Mouse (Mus musculus) CD4-positive naive resting alpha-beta T cell, adult 76 days (primary cell): Measurements from ENCODE around the gene Olfr642. TPM values are rescaled to one million over a fixed set of nuclear protein-coding genes. Genes with fewer than 3 reads are reported as not detected.

Experiments
- total RNA-seq: library from RNA; stranded (reverse); gene quantifications from one replicate; pipeline ENCODE4 v1.2.4, GENCODE M21; 2023

Gene Olfr642
- total RNA-seq, result not detected

DNA sequence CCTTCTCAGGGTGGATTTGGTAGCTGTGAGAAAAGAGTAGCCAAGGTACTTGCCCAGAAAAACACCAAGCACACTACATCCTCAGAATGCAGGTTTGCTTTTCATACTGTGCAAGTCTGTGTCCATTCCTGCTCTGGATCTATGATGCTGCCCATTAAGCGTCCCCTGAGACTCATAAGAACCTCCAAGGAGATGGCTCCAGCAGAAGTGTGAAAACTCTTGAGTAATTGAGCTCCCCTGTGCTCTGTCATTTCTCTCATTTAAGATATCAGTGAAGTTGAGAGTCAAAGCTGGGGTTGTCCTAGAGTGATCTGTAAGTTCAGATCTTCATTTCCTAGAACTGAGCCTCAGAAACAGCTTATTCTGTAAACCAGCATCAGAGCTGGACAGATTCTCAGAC is at the start of gene Olfr642:
TSS of gene Olfr642 (minus strand) at position 101 of the 400 bp plus-strand sequence.

DNA sequence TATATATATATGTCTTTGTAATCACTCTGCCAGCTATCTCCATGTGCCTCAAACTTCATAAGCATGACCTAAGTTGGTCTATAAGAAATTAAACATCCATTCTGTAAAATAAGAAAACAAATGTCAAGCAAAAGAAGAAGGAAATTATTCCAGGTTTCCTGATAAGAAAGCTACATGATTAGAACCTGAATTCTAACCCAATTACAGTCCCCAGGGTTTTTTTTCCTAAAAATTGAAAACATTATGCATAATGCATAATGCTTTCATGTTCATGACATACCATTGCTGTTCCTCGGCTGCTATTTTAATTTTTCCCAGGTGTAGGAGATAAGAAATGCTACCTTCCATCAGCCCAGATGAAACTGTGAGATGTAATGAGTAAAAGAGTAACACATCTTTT is 32.9 kb upstream of the Olfr642 start, which contains the start of gene Olfr645:
TSS of gene Olfr645 (minus strand) at position 101 of the 400 bp plus-strand sequence.

DNA sequence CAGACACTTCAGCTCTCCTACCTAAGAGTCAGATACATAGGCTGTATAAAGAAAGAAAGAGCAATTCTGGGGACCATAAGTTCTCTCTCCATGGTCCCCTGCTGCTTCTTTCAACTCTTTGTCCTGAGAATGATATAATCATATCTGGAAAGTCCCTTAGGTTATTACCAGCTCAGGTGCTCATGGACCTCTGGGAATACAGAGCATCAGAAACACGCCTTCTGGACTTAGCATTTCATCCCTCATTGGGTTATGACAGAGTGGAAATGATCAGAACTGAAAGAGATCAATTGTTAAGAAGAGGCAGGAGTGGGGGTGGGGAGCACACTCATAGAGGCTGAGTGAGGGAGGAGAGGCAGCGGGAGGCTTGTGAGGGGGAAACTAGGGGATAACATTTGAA is 19.3 kb upstream of the Olfr642 start, which contains the start of gene Olfr644:
TSS of gene Olfr644 (minus strand) at position 101 of the 400 bp plus-strand sequence.

DNA sequence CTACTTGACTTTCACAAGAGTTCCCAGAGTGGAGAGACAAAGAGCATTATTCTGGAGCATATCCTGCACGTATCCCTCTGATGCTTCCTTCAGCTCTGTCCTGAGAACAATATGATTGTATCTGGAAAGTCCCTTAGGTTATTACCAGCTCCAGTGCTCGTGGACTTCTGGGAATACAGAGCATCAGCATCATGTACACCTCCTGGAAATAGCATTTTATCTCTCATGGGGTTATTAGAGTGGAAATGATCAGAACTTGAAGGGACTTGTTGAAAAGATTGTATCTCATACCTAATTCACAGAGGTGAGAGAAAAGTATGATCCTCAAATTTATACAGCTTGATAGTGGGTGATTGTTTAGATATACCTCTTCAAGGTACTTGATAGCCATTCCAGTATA is 8.9 kb upstream of the Olfr642 start, which contains the start of gene 4930516K23Rik:
TSS of gene 4930516K23Rik (minus strand) at position 101 of the 400 bp plus-strand sequence.

DNA sequence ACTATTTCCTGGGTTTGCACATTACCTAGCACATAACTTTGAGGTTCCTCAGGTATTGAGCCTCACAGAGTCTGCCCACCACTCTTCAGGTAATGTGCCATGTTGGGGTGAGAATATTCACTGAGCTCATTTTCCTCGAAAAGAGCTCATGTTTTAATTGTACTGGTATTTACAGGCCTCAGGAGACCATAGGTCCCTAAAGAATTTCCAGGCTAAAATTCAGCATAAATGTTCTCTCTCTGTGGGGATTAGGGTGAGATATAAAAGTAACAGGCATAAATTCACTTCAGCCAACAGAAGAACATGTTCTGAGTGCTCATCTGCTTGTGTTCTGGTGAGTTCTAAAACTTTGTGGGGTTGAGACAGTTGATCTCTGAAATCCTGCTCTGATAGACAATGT is 17.3 kb downstream of the Olfr642 start, which contains the start of gene Olfr641:
TSS of gene Olfr641 (plus strand) at position 301 of the 400 bp plus-strand sequence.

DNA sequence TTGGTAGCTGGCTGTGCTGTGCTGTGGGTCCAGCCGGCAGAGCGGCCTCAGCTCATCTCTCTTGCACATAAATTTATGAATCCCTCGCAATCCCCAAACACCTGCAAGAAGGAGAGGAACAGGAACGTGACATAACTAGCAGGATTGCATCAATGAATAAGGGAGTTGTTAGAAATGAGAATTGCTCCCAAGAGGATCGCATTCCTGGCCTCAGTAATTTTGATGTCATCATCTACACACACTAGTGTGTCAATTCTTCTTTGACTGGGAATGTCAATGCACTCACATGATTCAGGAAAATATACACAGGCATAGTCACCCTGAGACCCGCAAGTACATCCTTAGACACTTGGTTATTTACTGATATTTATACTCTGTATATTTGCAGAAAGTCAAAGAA is 27.0 kb downstream of the Olfr642 start, which contains the start of gene Olfr640:
TSS of gene Olfr640 (minus strand) at position 101 of the 400 bp plus-strand sequence.

DNA sequence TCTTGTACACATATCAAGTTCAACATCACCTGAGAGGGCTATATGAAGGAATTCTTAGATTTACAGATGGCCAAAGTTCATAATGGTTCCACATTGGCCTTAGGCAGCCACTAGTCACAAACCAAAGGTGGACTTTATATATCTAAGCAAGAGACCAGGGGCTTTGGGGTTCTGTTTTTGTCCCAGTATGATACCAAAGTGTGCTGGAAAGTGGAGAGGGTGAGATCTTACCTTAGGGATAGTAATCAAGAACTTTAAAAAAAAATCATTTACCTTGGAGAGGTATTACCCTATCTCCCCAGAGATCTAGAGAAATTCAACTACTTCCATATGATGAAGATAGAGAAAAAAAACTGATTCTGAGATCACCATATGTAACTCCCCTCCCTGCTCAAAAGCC is 35.3 kb downstream of the Olfr642 start, which contains the start of gene Olfr639:
TSS of gene Olfr639 (minus strand) at position 101 of the 400 bp plus-strand sequence.

DNA sequence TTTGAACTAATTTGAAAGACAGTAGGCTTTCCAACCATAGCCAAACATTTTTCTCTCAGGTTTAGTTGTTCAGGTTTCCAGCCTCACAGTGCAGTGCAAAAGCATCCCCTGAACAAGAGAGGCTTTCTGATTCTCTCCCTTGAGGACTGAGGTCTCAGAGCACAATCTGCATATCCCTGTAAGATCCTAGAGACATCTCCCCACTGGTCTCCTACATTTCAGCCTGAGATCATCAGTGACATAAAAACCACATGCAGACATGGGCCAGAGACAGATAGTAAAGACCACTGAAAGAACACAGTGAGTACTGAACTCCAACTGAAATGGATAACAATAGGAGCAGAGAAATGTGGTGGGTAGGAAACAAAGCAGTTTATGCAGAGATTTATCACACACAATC is 54.0 kb downstream of the Olfr642 start, which contains the start of gene Olfr638:
TSS of gene Olfr638 (plus strand) at position 301 of the 400 bp plus-strand sequence.

Other genes with a start within 250 kb of the Olfr642 start
- gene Hbb-bt, start 238.7 kb downstream of the Olfr642 start, total RNA-seq, result 492 TPM
- gene Hbb-bs, start 224.6 kb downstream of the Olfr642 start, total RNA-seq, result 2,802 TPM
- gene Hbb-bh2, start 212.1 kb downstream of the Olfr642 start, total RNA-seq, result not detected
- not detected for gene Hbb-bh1, start 209.5 kb downstream of the Olfr642 start, total RNA-seq
- gene Hbb-y, start 199.4 kb downstream of the Olfr642 start, total RNA-seq, result not detected
- not detected for gene Olfr66, start 166.4 kb downstream of the Olfr642 start, total RNA-seq
- gene Olfr64, start 158.2 kb downstream of the Olfr642 start, total RNA-seq, result not detected
- gene Olfr65, start 149.2 kb downstream of the Olfr642 start, total RNA-seq, result not detected
- gene Olfr631, start 123.8 kb downstream of the Olfr642 start, total RNA-seq, result not detected
- gene Olfr632, start 118.3 kb downstream of the Olfr642 start, total RNA-seq, result not detected
- not detected for gene Olfr633, start 108.2 kb downstream of the Olfr642 start, total RNA-seq
- gene Olfr635, start 81.5 kb downstream of the Olfr642 start, total RNA-seq, result not detected
- gene Olfr638, start 53.9 kb downstream of the Olfr642 start, total RNA-seq, result not detected
- gene Olfr639, start 35.4 kb downstream of the Olfr642 start, total RNA-seq, result not detected
- gene Olfr640, start 27.1 kb downstream of the Olfr642 start, total RNA-seq, result not detected
- not detected for gene Olfr641, start 17.2 kb downstream of the Olfr642 start, total RNA-seq
- gene 4930516K23Rik, start 8.8 kb upstream of the Olfr642 start, total RNA-seq, result not detected
- not detected for gene Olfr644, start 19.2 kb upstream of the Olfr642 start, total RNA-seq
- gene Olfr645, start 32.8 kb upstream of the Olfr642 start, total RNA-seq, result not detected
- gene Olfr646, start 52.2 kb upstream of the Olfr642 start, total RNA-seq, result not detected
- not detected for gene Ubqln5, start 77.2 kb upstream of the Olfr642 start, total RNA-seq
- gene Olfr643, start 84.7 kb upstream of the Olfr642 start, total RNA-seq, result not detected
- gene Ubqln3, start 90.6 kb upstream of the Olfr642 start, total RNA-seq, result not detected
- not detected for gene Ubqlnl, start 97.9 kb upstream of the Olfr642 start, total RNA-seq
- not detected for gene Olfm5, start 112.2 kb upstream of the Olfr642 start, total RNA-seq
- gene Olfr648, start 130.7 kb upstream of the Olfr642 start, total RNA-seq, result not detected
- not detected for gene Olfr649, start 143.3 kb upstream of the Olfr642 start, total RNA-seq
- gene Trim6, start 166.1 kb upstream of the Olfr642 start, total RNA-seq, result 0.50 TPM
- gene Trim34a, start 191.8 kb upstream of the Olfr642 start, total RNA-seq, result 26.2 TPM
- gene Trim5, start 235.4 kb upstream of the Olfr642 start, total RNA-seq, result 12.7 TPM